Mouse (Mus musculus): Measurements from ENCODE around the gene Utp6.

DNA sequence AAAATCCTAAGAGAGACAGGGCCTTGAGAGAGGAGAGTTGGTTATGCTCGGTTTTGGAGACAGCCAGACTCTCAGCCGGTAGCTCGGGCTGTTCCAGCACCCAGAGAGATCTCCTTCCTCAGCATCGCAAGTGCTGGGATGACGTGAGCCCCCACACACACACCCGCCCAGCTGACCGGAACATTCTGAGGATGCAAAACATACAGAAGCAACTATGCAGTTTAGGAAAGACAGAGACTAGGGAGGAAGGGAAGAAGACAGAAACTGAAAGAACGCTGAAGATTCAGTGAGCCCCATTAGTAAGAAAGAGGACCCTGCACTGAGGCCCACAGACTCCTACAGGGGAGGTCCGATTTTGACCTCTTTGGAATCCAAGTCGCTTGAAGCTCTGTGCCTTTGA is 5.6 kb upstream of the Utp6 start:
- TF ChIP-seq TBP (IDR thresholded peaks at IDR 0.05; ENCODE audit: low read depth, low read length): no peak
- no peak for TF ChIP-seq NELFE (IDR thresholded peaks at IDR 0.05; ENCODE audit: low read depth, low read length)
- no peak for TF ChIP-seq POLR2A (IDR thresholded peaks at IDR 0.05; ENCODE audit: control insufficient read depth in 1 of 2, insufficient read depth in 1 of 2, low read depth in 1 of 2, low read length in 2 of 2, poor library complexity in 1 of 2)
- no peak for TF ChIP-seq MAFK (IDR thresholded peaks at IDR 0.05; ENCODE audit: borderline replicate concordance, low read depth, low read length)
- no peak for TF ChIP-seq MYB (IDR thresholded peaks at IDR 0.05; ENCODE audit: low read depth, low read length)
- no peak for TF ChIP-seq CTCF (IDR thresholded peaks at IDR 0.05 in 2 of 3, conservative IDR thresholded peaks at IDR 0.05 in 1 of 3; ENCODE audit: control insufficient read depth in 1 of 3, insufficient read depth in 1 of 3, low read depth in 2 of 3, low read length in 3 of 3, poor library complexity in 1 of 3, severe bottlenecking in 1 of 3)
- no peak for TF ChIP-seq EP300 (IDR thresholded peaks at IDR 0.05; ENCODE audit: low read depth in 1 of 2, low read length in 2 of 2)
- TF ChIP-seq MAX (IDR thresholded peaks at IDR 0.05; ENCODE audit: low read length): no peak
